ENCODE assay signal across 26 mouse cellular contexts in genomic region chr2:57165416-57165815, GRCm38 (mm10). TPM values are rescaled to one million over a fixed set of nuclear protein-coding genes. Genes with fewer than 3 reads are reported as not detected.
DNase-seq lines count a peak whose midpoint lies in the region; ATAC-seq and TF ChIP-seq lines count a peak whose summit lies in the region.
"Had no signal": no experiment of that assay in that cellular context is flagged by ENCODE, and none has a peak within 500 bp of the region (broad histone marks: within the 10 kb centered on the region; RNA-seq: fewer than 3 reads in every experiment).

No protein-coding gene starts in this region.

- H3K4me1 ChIP-seq in G1E (ENCODE audit: insufficient read depth, low read depth, low read length): peaks cover 15% of the 10 kb centered on the region
- H3K4me1 ChIP-seq: embryonic facial prominence, embryonic 13.5 days; embryonic facial prominence, embryonic 15.5 days; forebrain, embryonic 10.5 days; forebrain, embryonic 12.5 days had no signal

- DNase-seq in G1E (ENCODE audit: low spot score) (no peak), MEL-GATA-1-ER (ENCODE audit: extremely low read depth, low read depth) (peak; percentile 74)
- no peak for DNase-seq in ovary, postnatal 36 days (ENCODE audit: low spot score)
- no peak for DNase-seq in adrenal gland, adult (ENCODE audit: inconsistent age in 2 of 2, low spot score in 1 of 2)
- no peak for DNase-seq in left cerebral cortex, adult 8-10 months (ENCODE audit: low spot score in 2 of 2)
- no peak for DNase-seq in frontal cortex, postnatal 25 days (ENCODE audit: low spot score in 2 of 2)
- DNase-seq: adrenal gland, adult 8-10 months; adrenal gland, postnatal 14 days; adrenal gland, postnatal 36 days; B cell, adult 2 months; cerebellum, adult 11-12 months; cerebellum, adult 2 months; cerebellum, adult 9-10 months; cerebellum, postnatal 10 days; cerebellum, postnatal 25 days; embryo, embryonic 11 days had no signal

- H3K9me3 ChIP-seq in G1E (replicated peaks): no peaks in the 10 kb centered on the region
- H3K9me3 ChIP-seq: embryonic facial prominence, embryonic 13.5 days; embryonic facial prominence, embryonic 15.5 days; forebrain, embryonic 10.5 days; forebrain, embryonic 12.5 days had no signal

- H3K27me3 ChIP-seq in G1E (ENCODE audit: insufficient read depth, low read length): peaks cover 4% of the 10 kb centered on the region; the same call in 1 of the 2 replicates
- H3K27me3 ChIP-seq: CH12.LX; embryonic facial prominence, embryonic 13.5 days; embryonic facial prominence, embryonic 15.5 days; forebrain, embryonic 12.5 days had no signal

- ATAC-seq in G1E (ENCODE audit: extremely low read depth, insufficient number of reproducible peaks, low FRiP score, poor library complexity, severe bottlenecking): peak; percentile 89
- ATAC-seq in megakaryocyte progenitor cell, adult 5-6 weeks (replicated peaks; ENCODE audit: poor library complexity): peak; percentile 26; the same call in 1 of the 2 replicates
- ATAC-seq: CD4-positive, CD25-positive, alpha-beta regulatory T cell, adult 4 months; forebrain, embryonic 14.5 days; forebrain, embryonic 16.5 days had no signal

- TF ChIP-seq CTCF in G1E (IDR thresholded peaks at IDR 0.05; ENCODE audit: low read depth, low read length): no peak

- no peaks in the 10 kb centered on the region for H3K36me3 ChIP-seq in G1E (replicated peaks)
- H3K36me3 ChIP-seq: embryonic facial prominence, embryonic 13.5 days; embryonic facial prominence, embryonic 15.5 days; forebrain, embryonic 10.5 days; forebrain, embryonic 12.5 days had no signal

- no peak overlapping the region for H3K4me3 ChIP-seq in G1E (ENCODE audit: low read depth, low read length)
- H3K4me3 ChIP-seq: embryonic facial prominence, embryonic 13.5 days; embryonic facial prominence, embryonic 15.5 days; erythroblast, embryonic 14.5 days; forebrain, embryonic 10.5 days; forebrain, embryonic 12.5 days had no signal

RNA-seq across cellular contexts. Expression of gene Nr4a2, which starts 41.6 kb away (rescaled TPM):
- 12.9 and 13.9 TPM in 2 replicates for total RNA-seq in G1E (2014; fragmentation: Nextera tagmentation)
- total RNA-seq in G1E (2017): 2.9 and 3.2 TPM in 2 replicates
- 2.5 and 3.0 TPM in 2 replicates for polyA plus RNA-seq in G1E (2012)
- 5.8 and 6.4 TPM in 2 replicates for total RNA-seq in megakaryocyte progenitor cell, adult 5-6 weeks (2015)
- 1.7 and 1.9 TPM in 2 replicates for total RNA-seq in megakaryocyte progenitor cell, adult 5-6 weeks (2017)
- total RNA-seq in left cerebral cortex, adult 8-10 months (2022): 10 to 100 TPM; 31.6 to 40.2 (median 39.3) TPM
